Mouse (Mus musculus): Measurements from ENCODE around the gene Bpifc. TPM values are rescaled to one million over a fixed set of nuclear protein-coding genes. Genes with fewer than 3 reads are reported as not detected.

The Bpifc gene
- polyA plus RNA-seq (2017; shearing (Covaris generic)): not detected

DNA sequence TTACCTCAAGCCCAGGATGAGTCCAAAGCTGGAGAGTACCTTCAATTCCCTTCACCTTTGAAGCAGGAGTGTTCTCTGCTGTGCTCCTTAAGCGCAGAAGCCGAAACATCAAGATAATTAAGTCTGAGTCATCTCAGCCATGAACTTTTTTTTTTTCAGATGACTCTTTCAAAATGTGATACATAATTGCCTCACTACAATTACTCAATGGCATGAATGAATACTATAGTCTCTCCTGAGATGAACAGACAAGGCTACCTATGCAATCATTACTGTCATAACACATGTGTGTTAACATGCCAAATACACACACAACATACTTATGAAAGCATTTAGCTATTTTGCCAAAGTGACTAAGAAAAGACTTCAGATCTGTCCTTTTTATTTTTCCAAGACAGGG lies at the start of gene Bpifc:
Gene Bpifc (minus strand): TSS at position 115 of the 400 bp plus-strand sequence.

DNA sequence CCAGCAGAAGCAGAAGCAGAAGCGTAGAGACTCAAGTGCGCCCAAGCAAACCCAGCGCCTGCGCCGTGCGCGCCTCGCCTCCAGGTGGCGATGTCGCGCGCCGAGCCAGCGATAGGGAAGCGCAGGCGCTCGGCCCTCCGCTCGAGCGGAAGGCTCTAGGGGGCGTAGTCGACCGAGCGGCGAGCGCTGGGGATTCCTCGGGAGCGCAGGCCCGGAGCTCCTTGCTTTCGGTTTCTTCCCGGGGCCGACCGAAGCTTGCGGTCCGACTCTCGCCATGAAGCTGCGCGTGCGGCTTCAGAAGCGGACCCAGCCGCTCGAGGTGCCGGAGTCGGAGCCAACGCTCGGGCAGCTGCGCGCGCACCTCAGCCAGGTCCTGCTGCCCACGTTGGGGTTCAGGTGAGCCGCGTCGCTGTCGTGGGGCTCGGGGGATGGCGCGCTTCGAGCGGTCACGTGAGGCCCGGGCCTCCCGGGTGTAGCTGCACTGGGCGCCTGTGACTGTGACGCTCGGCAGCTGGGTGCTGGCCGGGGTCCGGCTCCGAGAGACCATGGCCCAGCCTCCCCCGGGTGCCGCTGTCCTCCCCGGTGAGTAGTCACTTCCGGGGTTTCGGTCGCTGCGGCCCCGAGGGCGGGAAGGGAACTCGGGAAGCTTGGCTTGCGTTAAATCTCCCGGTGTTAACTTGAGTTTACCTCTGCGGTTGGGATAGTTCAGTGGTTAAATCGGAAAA lies 10.2 kb upstream of the Bpifc start, which contains the start of gene Fbxo7:
Gene Fbxo7 (plus strand): TSS at position 224 of the 725 bp plus-strand sequence.

DNA sequence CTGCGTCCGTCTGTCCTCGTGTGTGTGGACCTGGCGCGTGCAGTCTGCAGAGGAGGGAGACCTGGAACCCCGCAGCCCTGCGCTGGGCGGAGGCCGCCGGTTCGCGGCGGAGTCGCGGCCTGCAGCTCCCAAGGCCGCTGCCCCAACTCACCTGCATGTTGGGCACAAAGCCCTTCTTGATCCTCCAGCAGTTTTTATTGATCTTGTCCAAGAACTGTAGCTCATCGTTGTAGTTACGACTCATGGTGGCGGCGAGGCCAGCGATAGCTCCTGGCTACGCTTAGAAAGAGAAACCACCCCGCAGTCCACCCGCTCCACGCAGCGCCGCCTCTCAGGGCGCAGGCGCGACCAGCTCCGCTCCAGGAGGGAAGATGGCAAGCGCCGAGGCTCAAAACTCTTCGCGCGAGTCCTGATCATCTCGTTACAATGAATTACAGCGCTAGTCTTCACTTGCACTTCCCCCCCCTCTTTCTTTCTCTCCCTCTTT lies 54.2 kb downstream of the Bpifc start, which contains the start of gene Rtcb:
Gene Rtcb (minus strand): TSS at position 360 of the 487 bp plus-strand sequence.

DNA sequence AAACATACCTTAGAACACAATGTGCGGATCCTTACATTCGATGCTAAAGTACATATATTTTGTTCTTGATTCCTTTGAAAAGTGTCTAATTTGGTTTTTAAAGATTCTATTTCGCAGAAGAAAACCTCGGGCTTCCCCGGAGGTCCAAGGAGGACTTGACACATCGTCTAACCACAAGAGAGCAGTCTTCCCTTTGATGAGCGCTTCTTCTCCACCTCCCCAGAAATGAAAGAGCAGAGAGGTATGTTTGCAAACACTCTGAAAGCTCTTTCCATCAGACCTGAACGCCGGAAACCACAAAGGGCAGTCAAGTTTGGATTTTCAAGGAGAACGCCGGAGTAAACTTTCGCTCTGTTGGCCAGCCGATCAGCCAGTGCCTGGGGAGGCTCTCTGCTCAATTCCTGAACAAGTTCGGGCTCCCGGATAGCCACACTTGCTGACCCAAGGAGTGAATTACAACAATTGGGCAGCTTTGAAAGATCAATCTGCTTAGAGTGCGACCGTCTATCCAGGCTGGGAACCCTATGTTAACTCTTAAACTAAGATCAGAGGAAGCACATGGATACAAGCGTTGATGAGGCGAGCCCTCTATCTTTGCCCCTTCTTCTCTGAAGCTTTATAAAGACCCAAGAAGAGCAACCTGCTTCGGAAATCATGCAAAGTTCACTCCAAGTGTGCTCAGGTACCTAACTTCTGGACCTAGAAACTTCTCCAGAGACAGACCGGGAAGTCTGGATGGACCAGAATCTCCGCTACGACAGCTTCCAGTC lies 83.8 kb downstream of the Bpifc start, which contains the start of gene Ascl4:
Gene Ascl4 (plus strand): TSS at position 6 of the 770 bp plus-strand sequence.

DNA sequence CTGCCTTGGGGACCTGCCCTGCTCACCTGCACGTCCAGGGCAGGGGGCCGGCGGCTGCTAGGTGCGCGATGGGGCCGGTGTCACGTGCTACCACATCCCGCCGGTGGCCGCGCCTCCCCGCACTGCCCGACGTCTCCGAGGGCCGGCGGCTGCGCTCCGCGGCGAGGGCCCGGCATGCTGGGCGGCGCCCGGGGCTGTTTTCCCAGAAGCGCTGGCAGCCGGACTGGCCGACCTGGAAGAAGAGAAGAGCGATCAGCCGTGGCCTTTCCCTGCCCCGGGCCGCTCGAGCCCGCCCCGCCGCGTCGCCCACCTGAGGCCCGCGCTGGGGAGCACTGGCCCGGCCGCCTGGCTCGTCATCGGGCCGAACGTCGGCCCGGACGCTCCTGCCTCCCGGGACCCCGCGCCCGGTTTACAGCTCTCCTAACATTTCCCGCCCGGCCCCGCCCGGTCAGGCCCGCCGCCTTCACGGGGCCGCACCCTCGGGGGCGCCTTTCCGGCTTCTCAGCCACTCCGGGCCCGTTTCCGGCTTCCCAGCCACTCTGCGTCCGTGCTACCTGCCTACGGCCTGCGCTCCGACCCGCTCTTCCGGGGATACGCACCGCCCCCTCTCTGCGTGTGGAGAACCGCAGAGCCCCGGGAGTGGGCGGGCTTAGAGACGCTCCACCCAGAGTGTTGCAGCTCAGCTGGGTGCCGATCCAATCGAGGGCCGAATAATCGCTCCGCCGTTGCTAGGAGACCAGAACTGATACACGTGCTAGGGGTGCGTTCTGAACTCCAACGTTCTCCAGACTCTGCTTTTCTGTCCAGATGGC lies 95.0 kb downstream of the Bpifc start, which contains the start of gene Prdm4:
Gene Prdm4 (minus strand): TSS at position 645 of the 812 bp plus-strand sequence.

Other genes with a start within 250 kb of the Bpifc start
- gene Pwp1, start 182.4 kb downstream of the Bpifc start, polyA plus RNA-seq (2017; shearing (Covaris generic)): 63.8 TPM
- gene Prdm4, start 94.8 kb downstream of the Bpifc start, polyA plus RNA-seq (2017; shearing (Covaris generic)): 3.7 TPM
- not detected for gene Ascl4, start 84.2 kb downstream of the Bpifc start, polyA plus RNA-seq (2017; shearing (Covaris generic))
- gene Rtcb, start 54.1 kb downstream of the Bpifc start, polyA plus RNA-seq (2017; shearing (Covaris generic)): 143 TPM
- 53.5 TPM for gene Fbxo7, start 10.1 kb upstream of the Bpifc start, polyA plus RNA-seq (2017; shearing (Covaris generic))